Mouse (Mus musculus) myocyte (in vitro differentiated cells): Measurements from ENCODE around the gene Dnajc17.

ENCODE experiments used
- CEBPB ChIP-seq: IDR thresholded peaks from 2 replicates; pipeline ENCODE4 v1.6.1; 2011; ENCODE audit warnings: mild to moderate bottlenecking, moderate library complexity; ENCODE audit not compliant: poor library complexity, insufficient read depth, severe bottlenecking
- POLR2A ChIP-seq: IDR thresholded peaks from one replicate; pipeline ENCODE4 v1.6.1; 2011; ENCODE audit warnings: low read depth, mild to moderate bottlenecking, control low read depth, moderate library complexity; ENCODE audit not compliant: insufficient read length
- POLR2AphosphoS2 ChIP-seq: IDR thresholded peaks from one replicate; pipeline ENCODE4 v1.6.1; 2011; ENCODE audit warnings: low read depth, control low read depth; ENCODE audit not compliant: insufficient read length
- SRF ChIP-seq: IDR thresholded peaks from one replicate; pipeline ENCODE4 v1.6.1; 2011; ENCODE audit warnings: low read depth; ENCODE audit not compliant: control insufficient read depth, insufficient read length
- TCF12 ChIP-seq: IDR thresholded peaks from one replicate; pipeline ENCODE4 v1.6.1; 2011; ENCODE audit warnings: mild to moderate bottlenecking, control low read depth; ENCODE audit not compliant: poor library complexity, insufficient read depth, severe bottlenecking
- USF1 ChIP-seq: IDR thresholded peaks from one replicate; pipeline ENCODE4 v1.6.1; 2011; ENCODE audit warnings: low read depth, mild to moderate bottlenecking, control low read depth, moderate library complexity

DNA sequence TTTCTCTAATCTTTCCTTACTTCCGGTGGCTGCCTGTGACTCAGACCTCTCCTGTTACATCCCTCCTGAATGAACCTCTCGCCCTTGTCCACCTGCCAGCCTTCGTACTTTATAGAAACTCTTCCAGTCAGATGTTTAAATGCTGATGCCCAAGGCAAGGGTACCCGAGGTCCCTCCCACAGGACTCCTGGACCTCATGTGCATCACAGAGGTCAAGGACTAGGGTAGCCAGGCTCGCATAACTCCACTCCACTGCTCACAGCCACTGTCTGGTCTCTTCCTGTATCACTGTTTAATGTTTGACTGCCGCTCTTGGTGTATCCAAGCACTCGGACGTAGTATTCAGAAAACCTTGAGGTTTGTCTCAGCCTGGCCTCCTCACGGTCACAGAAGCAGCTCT, 34.0 kb upstream of the Dnajc17 start:
- TF ChIP-seq SRF (no peak), TCF12 (no peak), POLR2A (no peak), CEBPB (no peak), USF1 (no peak), POLR2AphosphoS2 (no peak)
